Mouse (Mus musculus) cerebellum, adult 11 months (tissue): ENCODE data around the gene Gnl3l.

Experiments
- DNase-seq: peaks from one replicate; pipeline ENCODE4 v3.0.0; 2022

Gnl3l gene

GRCm38 (mm10) chrX:150956522-150957300, 60.4 kb downstream of the Gnl3l start:
- DNase-seq = peak; percentile 3

- DNase-seq = no peak
Measured at GRCm38 (mm10) chrX:150956016-150956415, 61.1 kb downstream of the Gnl3l start.

- no peak for DNase-seq
Measured at GRCm38 (mm10) chrX:150955441-150955840, 61.7 kb downstream of the Gnl3l start.

- no peak for DNase-seq
Measured at GRCm38 (mm10) chrX:150954721-150955120, 62.4 kb downstream of the Gnl3l start.
